ENCODE assay signal across 17 mouse cellular contexts in the genomic region with DNA sequence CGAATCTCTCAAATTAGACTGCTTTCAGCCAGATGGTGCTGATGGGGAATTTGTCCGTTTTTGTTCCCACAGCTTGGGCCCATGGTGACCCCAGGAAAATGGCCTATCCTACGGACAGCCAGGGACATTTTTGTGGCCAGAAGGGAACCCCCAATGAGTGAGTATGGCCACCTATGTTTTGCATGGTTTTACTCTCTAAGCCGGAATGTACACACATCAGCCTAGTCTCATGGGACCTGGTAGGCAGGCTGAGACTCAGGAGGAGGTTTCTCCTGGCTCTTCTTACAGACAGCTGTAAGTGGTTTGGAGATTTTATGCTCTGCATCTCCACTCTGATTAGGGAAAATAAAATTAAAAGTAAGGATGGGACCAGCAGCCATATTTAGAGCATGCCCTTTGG.
DNase-seq lines count a peak whose midpoint lies in the region; ATAC-seq lines count a peak whose summit lies in the region.
"Had no signal": no experiment of that assay in that cellular context is flagged by ENCODE, and none has a peak within 500 bp of the region (broad histone marks: within the 10 kb centered on the region; RNA-seq: fewer than 3 reads in every experiment).

No protein-coding gene starts in this region.

- ATAC-seq in midbrain, embryonic 11.5 days (ENCODE audit: low FRiP score): peak; percentile 41; the same call in 1 of the 2 replicates
- ATAC-seq in forebrain, embryonic 14.5 days: peak; percentile 46
- peak; percentile 34; the same call in 1 of the 2 replicates for ATAC-seq in hindbrain, embryonic 16.5 days
- 0 out of 2 replicates have a peak, but pooled peaks have one; percentile 44 for ATAC-seq in neural tube, embryonic 14.5 days (ENCODE audit: low read depth)
- ATAC-seq: liver, embryonic 12.5 days; lung, postnatal 0 days had no signal

- no peak for DNase-seq in midbrain, embryonic 11.5 days (ENCODE audit: low spot score, missing footprints)
- DNase-seq in midbrain, embryonic 10.5 days (ENCODE audit: low spot score): no peak
- no peak for DNase-seq in forebrain, embryonic 14.5 days (ENCODE audit: low spot score)
- DNase-seq in layer of hippocampus, adult 9-10 months (ENCODE audit: low spot score): no peak
- DNase-seq in urinary bladder, adult 2 months (ENCODE audit: low spot score): no peak
- no peak for DNase-seq in embryo, embryonic 10.5 days (ENCODE audit: low spot score)
- DNase-seq: adrenal gland, postnatal 14 days; kidney, adult 2 months; kidney, postnatal 36 days; thymus, adult 2 months had no signal

- H3K27ac ChIP-seq in midbrain, embryonic 11.5 days (ENCODE audit: low read depth, low read length): no peak overlapping the region
- H3K27ac ChIP-seq in midbrain, embryonic 10.5 days (replicated peaks): no peak overlapping the region
- peak overlapping the region; percentile 70; the same call in 1 of the 2 replicates for H3K27ac ChIP-seq in forebrain, embryonic 14.5 days (ENCODE audit: low read depth, low read length)
- H3K27ac ChIP-seq in hindbrain, embryonic 16.5 days (ENCODE audit: low read depth, low read length): no peak overlapping the region
- no peak overlapping the region for H3K27ac ChIP-seq in neural tube, embryonic 14.5 days (ENCODE audit: low read depth, low read length)
- H3K27ac ChIP-seq: heart, embryonic 10.5 days; left cerebral cortex, adult 2 months; liver, embryonic 12.5 days had no signal

- no peaks in the 10 kb centered on the region for H3K36me3 ChIP-seq in midbrain, embryonic 11.5 days (ENCODE audit: control insufficient read depth, insufficient read depth, low read length)
- no peaks in the 10 kb centered on the region for H3K36me3 ChIP-seq in midbrain, embryonic 10.5 days
- no peaks in the 10 kb centered on the region for H3K36me3 ChIP-seq in forebrain, embryonic 14.5 days (ENCODE audit: control insufficient read depth, insufficient read depth, low read length)
- no peaks in the 10 kb centered on the region for H3K36me3 ChIP-seq in hindbrain, embryonic 16.5 days (ENCODE audit: control insufficient read depth, insufficient read depth, low read length)
- H3K36me3 ChIP-seq in neural tube, embryonic 14.5 days (ENCODE audit: control insufficient read depth, insufficient read depth, low read length): no peaks in the 10 kb centered on the region
- H3K36me3 ChIP-seq: G1E; heart, embryonic 10.5 days; liver, embryonic 12.5 days had no signal

- H3K4me1 ChIP-seq in midbrain, embryonic 11.5 days (ENCODE audit: control insufficient read depth, insufficient read depth, low read length): no peaks in the 10 kb centered on the region; the same call in 1 of the 2 replicates
- H3K4me1 ChIP-seq in midbrain, embryonic 10.5 days: peaks cover 16% of the 10 kb centered on the region
- H3K4me1 ChIP-seq in forebrain, embryonic 14.5 days (ENCODE audit: control insufficient read depth, insufficient read depth, low read length): peaks cover 16% of the 10 kb centered on the region
- peaks cover 9% of the 10 kb centered on the region for H3K4me1 ChIP-seq in hindbrain, embryonic 16.5 days (ENCODE audit: control insufficient read depth, insufficient read depth, low read depth, low read length)
- no peaks in the 10 kb centered on the region for H3K4me1 ChIP-seq in neural tube, embryonic 14.5 days (ENCODE audit: control insufficient read depth, insufficient read depth, low read length)
- H3K4me1 ChIP-seq: heart, embryonic 10.5 days; liver, embryonic 12.5 days had no signal

- no peak overlapping the region for H3K9ac ChIP-seq in midbrain, embryonic 11.5 days (ENCODE audit: low read length)
- H3K9ac ChIP-seq in forebrain, embryonic 14.5 days (ENCODE audit: low read length): 0 out of 2 replicates have a peak overlapping the region, but pooled peaks have one; percentile 35
- H3K9ac ChIP-seq in hindbrain, embryonic 16.5 days (ENCODE audit: low read depth, low read length): no peak overlapping the region
- no peak overlapping the region for H3K9ac ChIP-seq in neural tube, embryonic 14.5 days (replicated peaks; ENCODE audit: low read depth, low read length)
- H3K9ac ChIP-seq: liver, embryonic 12.5 days had no signal

- no peak overlapping the region for H3K4me2 ChIP-seq in midbrain, embryonic 11.5 days
- peak overlapping the region; percentile 26; the same call in 1 of the 2 replicates for H3K4me2 ChIP-seq in forebrain, embryonic 14.5 days (ENCODE audit: low read length)
- no peak overlapping the region; the same call in 1 of the 2 replicates for H3K4me2 ChIP-seq in hindbrain, embryonic 16.5 days (ENCODE audit: low read length)
- no peak overlapping the region for H3K4me2 ChIP-seq in neural tube, embryonic 14.5 days (ENCODE audit: low read depth, low read length)
- H3K4me2 ChIP-seq: liver, embryonic 12.5 days had no signal

- WGBS in midbrain, embryonic 11.5 days: 66% methylated on average over 4 of the region's 4 CpGs
- WGBS in midbrain, embryonic 10.5 days: 68% methylated on average over 4 of the region's 4 CpGs
- 32% methylated on average over 4 of the region's 4 CpGs for WGBS in forebrain, embryonic 14.5 days
- 30% methylated on average over 4 of the region's 4 CpGs for WGBS in hindbrain, embryonic 16.5 days
- 55% methylated on average over 4 of the region's 4 CpGs for WGBS in neural tube, embryonic 14.5 days

- H3K9me3 ChIP-seq in midbrain, embryonic 11.5 days (ENCODE audit: control insufficient read depth, low read length): no peaks in the 10 kb centered on the region
- H3K9me3 ChIP-seq in midbrain, embryonic 10.5 days (replicated peaks): no peaks in the 10 kb centered on the region
- no peaks in the 10 kb centered on the region for H3K9me3 ChIP-seq in forebrain, embryonic 14.5 days (replicated peaks; ENCODE audit: control insufficient read depth, low read length)
- no peaks in the 10 kb centered on the region for H3K9me3 ChIP-seq in hindbrain, embryonic 16.5 days (ENCODE audit: control insufficient read depth, low read length)
- H3K9me3 ChIP-seq in neural tube, embryonic 14.5 days (ENCODE audit: control insufficient read depth, low read length): no peaks in the 10 kb centered on the region
- H3K9me3 ChIP-seq: heart, embryonic 10.5 days; liver, embryonic 12.5 days had no signal

- H3K4me3 ChIP-seq in midbrain, embryonic 11.5 days (ENCODE audit: low read depth, low read length): no peak overlapping the region
- H3K4me3 ChIP-seq in midbrain, embryonic 10.5 days: no peak overlapping the region
- no peak overlapping the region for H3K4me3 ChIP-seq in forebrain, embryonic 14.5 days (ENCODE audit: low read depth, low read length)
- H3K4me3 ChIP-seq in hindbrain, embryonic 16.5 days (ENCODE audit: low read length): no peak overlapping the region
- no peak overlapping the region for H3K4me3 ChIP-seq in neural tube, embryonic 14.5 days (ENCODE audit: low read depth, low read length)
- H3K4me3 ChIP-seq: heart, embryonic 10.5 days; left cerebral cortex, adult 2 months; liver, embryonic 12.5 days had no signal

- no peaks in the 10 kb centered on the region for H3K27me3 ChIP-seq in midbrain, embryonic 11.5 days (ENCODE audit: control insufficient read depth, insufficient read depth, low read length)
- H3K27me3 ChIP-seq in midbrain, embryonic 10.5 days (ENCODE audit: low read depth, poor library complexity, severe bottlenecking): no peaks in the 10 kb centered on the region
- H3K27me3 ChIP-seq in forebrain, embryonic 14.5 days (replicated peaks; ENCODE audit: control insufficient read depth, insufficient read depth, low read length): no peaks in the 10 kb centered on the region
- no peaks in the 10 kb centered on the region for H3K27me3 ChIP-seq in hindbrain, embryonic 16.5 days (replicated peaks; ENCODE audit: control insufficient read depth, insufficient read depth, low read length)
- no peaks in the 10 kb centered on the region for H3K27me3 ChIP-seq in neural tube, embryonic 14.5 days (ENCODE audit: control insufficient read depth, insufficient read depth, low read length)
